Comparison of ENCODE assay signal across 26 mouse cellular contexts in genomic region chr4:104281518-104281917, GRCm38 (mm10).
A peak's percentile ranks its signal among the peaks of the same experiment; 100 is the strongest.
DNase-seq lines count a peak whose midpoint lies in the region; ATAC-seq and TF ChIP-seq lines count a peak whose summit lies in the region.
"Had no signal": no experiment of that assay in that cellular context is flagged by ENCODE, and none has a peak within 500 bp of the region (broad histone marks: within the 10 kb centered on the region; RNA-seq: fewer than 3 reads in every experiment).

No protein-coding gene starts in this region.

- no peak for TF ChIP-seq POLR2A in brain, embryonic 14.5 days (IDR thresholded peaks at IDR 0.05; ENCODE audit: borderline replicate concordance, extremely low read depth, insufficient read depth, insufficient read length, poor library complexity, severe bottlenecking)

- 30% methylated on average over 3 of the region's 3 CpGs for WGBS in forebrain, embryonic 14.5 days
- 64% methylated on average over 3 of the region's 3 CpGs for WGBS in forebrain, embryonic 12.5 days
- 34% methylated on average over 3 of the region's 3 CpGs for WGBS in hindbrain, postnatal 0 days
- 70% methylated on average over 3 of the region's 3 CpGs for WGBS in hindbrain, embryonic 11.5 days
- 60% methylated on average over 3 of the region's 3 CpGs for WGBS in midbrain, embryonic 13.5 days
- WGBS in midbrain, embryonic 15.5 days, result 64% methylated on average over 3 of the region's 3 CpGs

- no peak overlapping the region for H3K9ac ChIP-seq in forebrain, embryonic 14.5 days (ENCODE audit: low read length)
- no peak overlapping the region for H3K9ac ChIP-seq in forebrain, embryonic 12.5 days
- H3K9ac ChIP-seq in hindbrain, postnatal 0 days (replicated peaks; ENCODE audit: low read length), result no peak overlapping the region
- no peak overlapping the region for H3K9ac ChIP-seq in hindbrain, embryonic 11.5 days (ENCODE audit: low read depth, low read length)
- H3K9ac ChIP-seq in midbrain, embryonic 13.5 days (replicated peaks), result no peak overlapping the region
- H3K9ac ChIP-seq in midbrain, embryonic 15.5 days, result no peak overlapping the region
- H3K9ac ChIP-seq: embryonic facial prominence, embryonic 15.5 days; heart, embryonic 12.5 days; kidney, embryonic 15.5 days; liver, embryonic 12.5 days; liver, postnatal 0 days; midbrain, embryonic 12.5 days had no signal

- no peaks in the 10 kb centered on the region for H3K9me3 ChIP-seq in forebrain, embryonic 14.5 days (replicated peaks; ENCODE audit: control insufficient read depth, low read length)
- no peaks in the 10 kb centered on the region for H3K9me3 ChIP-seq in forebrain, embryonic 12.5 days
- H3K9me3 ChIP-seq in hindbrain, postnatal 0 days (ENCODE audit: low read length), result no peaks in the 10 kb centered on the region
- H3K9me3 ChIP-seq in hindbrain, embryonic 11.5 days (ENCODE audit: control insufficient read depth, low read length), result no peaks in the 10 kb centered on the region
- H3K9me3 ChIP-seq in midbrain, embryonic 13.5 days, result no peaks in the 10 kb centered on the region
- H3K9me3 ChIP-seq in midbrain, embryonic 15.5 days, result no peaks in the 10 kb centered on the region
- H3K9me3 ChIP-seq: embryonic facial prominence, embryonic 15.5 days; heart, embryonic 12.5 days; kidney, embryonic 15.5 days; liver, embryonic 12.5 days; midbrain, embryonic 12.5 days had no signal

- no peak overlapping the region for H3K4me3 ChIP-seq in forebrain, embryonic 14.5 days (ENCODE audit: low read depth, low read length)
- H3K4me3 ChIP-seq in forebrain, embryonic 12.5 days (replicated peaks), result no peak overlapping the region
- no peak overlapping the region for H3K4me3 ChIP-seq in hindbrain, postnatal 0 days (ENCODE audit: low read length)
- H3K4me3 ChIP-seq in hindbrain, embryonic 11.5 days (ENCODE audit: low read depth, low read length), result no peak overlapping the region
- H3K4me3 ChIP-seq in midbrain, embryonic 13.5 days (replicated peaks), result no peak overlapping the region
- no peak overlapping the region for H3K4me3 ChIP-seq in midbrain, embryonic 15.5 days
- H3K4me3 ChIP-seq: embryonic facial prominence, embryonic 15.5 days; gastrocnemius, adult 2 months; heart, adult 2 months; heart, embryonic 12.5 days; kidney, embryonic 15.5 days; layer of hippocampus, adult 2 months; liver, embryonic 12.5 days; midbrain, embryonic 12.5 days had no signal

- peak; percentile 52 for ATAC-seq in forebrain, embryonic 14.5 days
- no peak for ATAC-seq in forebrain, embryonic 12.5 days (ENCODE audit: low FRiP score)
- ATAC-seq in hindbrain, postnatal 0 days, result 0 out of 2 replicates have a peak, but pooled peaks have one; percentile 10
- no peak for ATAC-seq in hindbrain, embryonic 11.5 days (ENCODE audit: low FRiP score)
- ATAC-seq in midbrain, embryonic 13.5 days, result peak; percentile 50; the same call in 1 of the 2 replicates
- no peak for ATAC-seq in midbrain, embryonic 15.5 days (replicated peaks)
- ATAC-seq: inflammation-experienced regulatory T-cells, adult 6 months; liver, embryonic 12.5 days; liver, postnatal 0 days had no signal

- no peaks in the 10 kb centered on the region for H3K27me3 ChIP-seq in forebrain, embryonic 14.5 days (replicated peaks; ENCODE audit: control insufficient read depth, insufficient read depth, low read length)
- H3K27me3 ChIP-seq in forebrain, embryonic 12.5 days, result no peaks in the 10 kb centered on the region
- H3K27me3 ChIP-seq in hindbrain, postnatal 0 days (ENCODE audit: insufficient read depth, low read length), result no peaks in the 10 kb centered on the region
- no peaks in the 10 kb centered on the region for H3K27me3 ChIP-seq in hindbrain, embryonic 11.5 days (ENCODE audit: control insufficient read depth, insufficient read depth, low read length)
- no peaks in the 10 kb centered on the region for H3K27me3 ChIP-seq in midbrain, embryonic 13.5 days
- H3K27me3 ChIP-seq in midbrain, embryonic 15.5 days (replicated peaks), result no peaks in the 10 kb centered on the region
- H3K27me3 ChIP-seq: embryonic facial prominence, embryonic 15.5 days; heart, embryonic 12.5 days; kidney, embryonic 15.5 days; liver, embryonic 12.5 days; midbrain, embryonic 12.5 days had no signal

- no peak for TF ChIP-seq CTCF in hindbrain, postnatal 0 days (IDR thresholded peaks at IDR 0.05; ENCODE audit: low read depth)
- TF ChIP-seq CTCF in brain, embryonic 14.5 days (IDR thresholded peaks at IDR 0.05; ENCODE audit: borderline replicate concordance, extremely low read depth, insufficient read depth, insufficient read length), result no peak

- DNase-seq in forebrain, embryonic 14.5 days (ENCODE audit: low spot score), result peak; percentile 47
- peak; percentile 20 for DNase-seq in hindbrain, postnatal 0 days (ENCODE audit: low spot score)
- no peak for DNase-seq in hindbrain, embryonic 11.5 days (ENCODE audit: low spot score)
- DNase-seq in brain, embryonic 14.5 days (ENCODE audit: low read depth), result peak; percentile 68
- DNase-seq in frontal cortex, postnatal 36 days (ENCODE audit: low spot score in 2 of 2), result no peak
- DNase-seq: adrenal gland, postnatal 14 days; cerebellum, adult 11-12 months; cerebellum, adult 9-11 months; gastrocnemius, adult 2 months; gastrocnemius, postnatal 36 days; heart, adult 2 months; kidney, adult 11 months; kidney, postnatal 25 days; liver, postnatal 0 days; lung, postnatal 14 days; thymus, postnatal 4 days had no signal

- H3K36me3 ChIP-seq in forebrain, embryonic 14.5 days (ENCODE audit: control insufficient read depth, insufficient read depth, low read length), result no peaks in the 10 kb centered on the region
- H3K36me3 ChIP-seq in forebrain, embryonic 12.5 days (replicated peaks), result no peaks in the 10 kb centered on the region
- no peaks in the 10 kb centered on the region for H3K36me3 ChIP-seq in hindbrain, postnatal 0 days (ENCODE audit: insufficient read depth, low read length)
- H3K36me3 ChIP-seq in hindbrain, embryonic 11.5 days (ENCODE audit: control insufficient read depth, insufficient read depth, low read length), result no peaks in the 10 kb centered on the region
- H3K36me3 ChIP-seq in midbrain, embryonic 13.5 days, result no peaks in the 10 kb centered on the region
- H3K36me3 ChIP-seq in midbrain, embryonic 15.5 days (replicated peaks), result no peaks in the 10 kb centered on the region
- H3K36me3 ChIP-seq: embryonic facial prominence, embryonic 15.5 days; heart, embryonic 12.5 days; kidney, embryonic 15.5 days; liver, embryonic 12.5 days; midbrain, embryonic 12.5 days had no signal

- no peak overlapping the region for H3K4me2 ChIP-seq in forebrain, embryonic 14.5 days (ENCODE audit: low read length)
- H3K4me2 ChIP-seq in forebrain, embryonic 12.5 days, result no peak overlapping the region
- H3K4me2 ChIP-seq in hindbrain, postnatal 0 days (ENCODE audit: low read depth, low read length), result no peak overlapping the region
- no peak overlapping the region for H3K4me2 ChIP-seq in hindbrain, embryonic 11.5 days (replicated peaks; ENCODE audit: low read depth, low read length)
- no peak overlapping the region for H3K4me2 ChIP-seq in midbrain, embryonic 13.5 days (replicated peaks)
- no peak overlapping the region for H3K4me2 ChIP-seq in midbrain, embryonic 15.5 days
- H3K4me2 ChIP-seq: embryonic facial prominence, embryonic 15.5 days; heart, embryonic 12.5 days; kidney, embryonic 15.5 days; liver, embryonic 12.5 days; midbrain, embryonic 12.5 days had no signal

- no peak overlapping the region for H3K27ac ChIP-seq in forebrain, embryonic 14.5 days (ENCODE audit: low read depth, low read length)
- no peak overlapping the region for H3K27ac ChIP-seq in forebrain, embryonic 12.5 days
- H3K27ac ChIP-seq in hindbrain, postnatal 0 days, result no peak overlapping the region
- no peak overlapping the region for H3K27ac ChIP-seq in hindbrain, embryonic 11.5 days (ENCODE audit: low read depth, low read length)
- H3K27ac ChIP-seq in midbrain, embryonic 13.5 days, result no peak overlapping the region
- no peak overlapping the region for H3K27ac ChIP-seq in midbrain, embryonic 15.5 days
- H3K27ac ChIP-seq: embryonic facial prominence, embryonic 15.5 days; gastrocnemius, adult 2 months; heart, adult 2 months; kidney, embryonic 15.5 days; layer of hippocampus, adult 2 months; liver, embryonic 12.5 days; midbrain, embryonic 12.5 days had no signal

- peaks cover 17% of the 10 kb centered on the region for H3K4me1 ChIP-seq in forebrain, embryonic 14.5 days (ENCODE audit: control insufficient read depth, insufficient read depth, low read length)
- H3K4me1 ChIP-seq in forebrain, embryonic 12.5 days, result peaks cover 8% of the 10 kb centered on the region; the same call in 1 of the 2 replicates
- no peaks in the 10 kb centered on the region for H3K4me1 ChIP-seq in hindbrain, postnatal 0 days (ENCODE audit: insufficient read depth, low read length)
- no peaks in the 10 kb centered on the region for H3K4me1 ChIP-seq in hindbrain, embryonic 11.5 days (replicated peaks; ENCODE audit: control insufficient read depth, insufficient read depth, low read length)
- H3K4me1 ChIP-seq in midbrain, embryonic 13.5 days (replicated peaks), result 0 out of 2 replicates have a peak, but pooled peaks cover 7% of the 10 kb centered on the region
- H3K4me1 ChIP-seq in midbrain, embryonic 15.5 days, result 0 out of 2 replicates have a peak, but pooled peaks cover 7% of the 10 kb centered on the region
- H3K4me1 ChIP-seq: embryonic facial prominence, embryonic 15.5 days; heart, embryonic 12.5 days; kidney, embryonic 15.5 days; liver, embryonic 12.5 days had no signal

Comparison
In these comparisons a context has a peak if more than half of its experiments do, and no peak if none do; other contexts are left out.
1. ATAC-seq: peak in forebrain, embryonic 14.5 days (single experiment), hindbrain, postnatal 0 days (single experiment) and midbrain, embryonic 13.5 days (single experiment); none in forebrain, embryonic 12.5 days (single experiment), hindbrain, embryonic 11.5 days (single experiment) and midbrain, embryonic 15.5 days (single experiment).
2. DNase-seq: peak in forebrain, embryonic 14.5 days (single experiment), hindbrain, postnatal 0 days (single experiment) and brain, embryonic 14.5 days (single experiment); none in hindbrain, embryonic 11.5 days (single experiment) and frontal cortex, postnatal 36 days (0 of 2).